Mouse (Mus musculus): ENCODE measurements around the gene Zfp36. TPM values are rescaled to one million over a fixed set of nuclear protein-coding genes. Genes with fewer than 3 reads are reported as not detected.
"Not testable (repeated sequence)": the region's sequence is repeated elsewhere in the genome, so short reads cannot be mapped to it uniquely, and the experiment has no call there.

Zfp36 gene
- total RNA-seq (2021), result 10 to 100 TPM; 10.1 to 37.0 TPM
- long read RNA-seq, experiment 1, transcript Zfp36-202 (1 exons, 2,465 nt), result major isoform, 8 of 11 reads
- long read RNA-seq, experiment 1, partial matches to known transcripts, result 0 of 11 reads
- long read RNA-seq, experiment 1, other reads (novel, unspliced or antisense), result 0 of 11 reads
- long read RNA-seq, experiment 2, partial matches to known transcripts, result 0 of 3 reads
- long read RNA-seq, experiment 2, other reads (novel, unspliced or antisense), result 0 of 3 reads

GRCm38 (mm10) chr7:28380237-28381016 is at the start of gene Zfp36:
Zfp36 (minus strand) TSS chr7:28380253.
- DNase-seq (ENCODE audit: low spot score), result no peak

GRCm38 (mm10) chr7:28427738-28428137 is 47.7 kb upstream of the Zfp36 start:
- DNase-seq (ENCODE audit: low spot score), result no peak

- no peak for DNase-seq (ENCODE audit: low spot score)
Measured at GRCm38 (mm10) chr7:28423018-28423417, 43.0 kb upstream of the Zfp36 start.

- DNase-seq (ENCODE audit: low spot score), result peak; percentile 16
Measured at GRCm38 (mm10) chr7:28419416-28419815, 39.4 kb upstream of the Zfp36 start.

- peak; percentile 80 for DNase-seq (ENCODE audit: low spot score)
Measured at GRCm38 (mm10) chr7:28418096-28418670, 38.1 kb upstream of the Zfp36 start.

- DNase-seq (ENCODE audit: low spot score), result no peak
Measured at GRCm38 (mm10) chr7:28417368-28417767, 37.3 kb upstream of the Zfp36 start.

- no peak for DNase-seq (ENCODE audit: low spot score)
Measured at GRCm38 (mm10) chr7:28412826-28413225, 32.8 kb upstream of the Zfp36 start.

GRCm38 (mm10) chr7:28410841-28411475 is 30.9 kb upstream of the Zfp36 start:
- peak; percentile 77 for DNase-seq (ENCODE audit: low spot score)

GRCm38 (mm10) chr7:28401942-28402341 is 21.9 kb upstream of the Zfp36 start:
- DNase-seq (ENCODE audit: low spot score), result no peak

- DNase-seq (ENCODE audit: low spot score), result no peak
Measured at GRCm38 (mm10) chr7:28401030-28401429, 21.0 kb upstream of the Zfp36 start.

GRCm38 (mm10) chr7:28398696-28399340 is 18.8 kb upstream of the Zfp36 start:
- no peak for DNase-seq (ENCODE audit: low spot score)

- peak; percentile 27 for DNase-seq (ENCODE audit: low spot score)
Measured at GRCm38 (mm10) chr7:28398000-28398399, 17.9 kb upstream of the Zfp36 start.

- no peak for DNase-seq (ENCODE audit: low spot score)
Measured at GRCm38 (mm10) chr7:28395425-28395824, 15.4 kb upstream of the Zfp36 start.

GRCm38 (mm10) chr7:28393272-28393951 is 13.4 kb upstream of the Zfp36 start:
- no peak for DNase-seq (ENCODE audit: low spot score)

- peak; percentile 99 for DNase-seq (ENCODE audit: low spot score)
Measured at GRCm38 (mm10) chr7:28392429-28393271, 12.6 kb upstream of the Zfp36 start, which contains the start of the genes Med29 and Paf1. Med29 (minus strand) TSS chr7:28392708. Paf1 (plus strand) TSS chr7:28392951.

GRCm38 (mm10) chr7:28390331-28390730 is 10.3 kb upstream of the Zfp36 start:
- DNase-seq (ENCODE audit: low spot score), result no peak

GRCm38 (mm10) chr7:28387384-28387783 is 7.3 kb upstream of the Zfp36 start:
- not testable (repeated sequence) for DNase-seq (ENCODE audit: low spot score)

- DNase-seq (ENCODE audit: low spot score), result not testable (repeated sequence)
Measured at GRCm38 (mm10) chr7:28386877-28387276, 6.8 kb upstream of the Zfp36 start.

- peak; percentile 87 for DNase-seq (ENCODE audit: low spot score)
Measured at GRCm38 (mm10) chr7:28386462-28386861, 6.4 kb upstream of the Zfp36 start.

GRCm38 (mm10) chr7:28386007-28386406 is 6.0 kb upstream of the Zfp36 start:
- peak; percentile 45 for DNase-seq (ENCODE audit: low spot score)
